Mouse (Mus musculus) liver, embryonic 14.5 days (tissue): ENCODE measurements at regions not wholly inside any gene's neighbourhood (a gene's known extent, or its start where the extent isn't known, plus 50 kb on each side); places are given as distances from the start of the nearest gene placed in this dataset.

Experiments used
- CTCF ChIP-seq: IDR thresholded peaks from 2 replicates; pipeline ENCODE4 v1.5.1; 2016; ENCODE audit warnings: antibody characterized with exemption, low read depth, control low read depth
- EP300 ChIP-seq: IDR thresholded peaks from 2 replicates; pipeline ENCODE4 v1.6.1; 2016; ENCODE audit warnings: antibody characterized with exemption, low read depth

DNA sequence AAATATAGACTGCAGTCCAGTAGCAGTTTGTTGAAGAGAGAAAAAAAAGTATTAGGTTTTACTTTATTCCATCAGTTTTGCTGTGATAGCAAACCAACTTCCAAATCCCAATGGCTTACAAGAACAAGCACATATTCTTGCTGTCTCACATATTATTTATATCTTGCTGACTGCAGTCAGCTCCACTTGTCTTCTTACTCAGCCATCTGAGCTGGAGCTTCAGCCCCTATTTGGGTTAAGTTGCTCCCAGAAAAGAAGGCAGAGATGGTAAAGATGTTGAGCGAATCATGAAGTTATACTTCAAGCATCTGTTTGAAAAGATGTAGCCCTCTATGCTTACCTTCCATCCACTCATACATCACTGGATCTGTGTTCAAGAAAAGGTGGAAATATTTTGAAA is 106.7 kb upstream of the Htr1f start:
- TF ChIP-seq CTCF: no peak
- no peak for TF ChIP-seq EP300
